Mouse (Mus musculus) neural tube, embryonic 13.5 days (tissue): ENCODE measurements around the gene Golga4. TPM values are rescaled to one million over a fixed set of nuclear protein-coding genes. Genes with fewer than 3 reads are reported as not detected.

Source experiments
- ATAC-seq: fragments of 200-750 bp; cut with Nextera tagmentation; 2 replicates; pipeline ENCODE4 v1.8.0; 2017; ENCODE audit warnings: low read depth, mild to moderate bottlenecking, moderate TSS enrichment, moderate library complexity
- H3K27ac ChIP-seq: fragments of 300-500 bp; sonication (generic); replicated peaks from 2 replicates; pipeline ENCODE4 v1.5.1; 2015; ENCODE audit warnings: moderate library complexity, mild to moderate bottlenecking, inconsistent platforms
- H3K27me3 ChIP-seq: fragments of 300-500 bp; sonication (generic); 2 replicates; pipeline ENCODE4 v1.6.1; 2015; ENCODE audit warnings: mild to moderate bottlenecking, inconsistent platforms
- H3K36me3 ChIP-seq: fragments of 300-500 bp; sonication (generic); 2 replicates; pipeline ENCODE4 v1.6.1; 2015; ENCODE audit warnings: mild to moderate bottlenecking, inconsistent platforms
- H3K4me1 ChIP-seq: fragments of 300-500 bp; sonication (generic); replicated peaks from 2 replicates; pipeline ENCODE4 v1.6.1; 2015; ENCODE audit warnings: inconsistent platforms
- H3K4me2 ChIP-seq: fragments of 300-500 bp; sonication (generic); 2 replicates; pipeline ENCODE4 v1.6.1; 2015; ENCODE audit warnings: inconsistent platforms, mild to moderate bottlenecking, moderate library complexity
- H3K4me3 ChIP-seq: fragments of 300-500 bp; sonication (generic); 2 replicates; pipeline ENCODE4 v1.5.1; 2015; ENCODE audit warnings: mild to moderate bottlenecking, inconsistent platforms
- H3K9ac ChIP-seq: fragments of 300-500 bp; sonication (generic); 2 replicates; pipeline ENCODE4 v1.6.1; 2015; ENCODE audit warnings: moderate library complexity, mild to moderate bottlenecking, inconsistent platforms
- H3K9me3 ChIP-seq: fragments of 300-500 bp; sonication (generic); 2 replicates; pipeline ENCODE4 v1.6.1; 2016; ENCODE audit warnings: inconsistent platforms
- WGBS: fragments of 180-500 bp; shearing (Covaris S2); methylation state at CpG from one replicate; pipeline ENCODE4 v1.1.7; 2015; 5-methylcytosine and 5-hydroxymethylcytosine counted together
- polyA plus RNA-seq: library from polyadenylated mRNA; unstranded; fragments of >200 nt; fragmentation: Nextera tagmentation; extraction: Ambion mirVana; gene quantifications from 2 replicates; pipeline ENCODE4 v1.2.1, GENCODE M21; 2015

Gene Golga4
- polyA plus RNA-seq, 1 experiment from 2014 or later: 49.3 TPM

DNA sequence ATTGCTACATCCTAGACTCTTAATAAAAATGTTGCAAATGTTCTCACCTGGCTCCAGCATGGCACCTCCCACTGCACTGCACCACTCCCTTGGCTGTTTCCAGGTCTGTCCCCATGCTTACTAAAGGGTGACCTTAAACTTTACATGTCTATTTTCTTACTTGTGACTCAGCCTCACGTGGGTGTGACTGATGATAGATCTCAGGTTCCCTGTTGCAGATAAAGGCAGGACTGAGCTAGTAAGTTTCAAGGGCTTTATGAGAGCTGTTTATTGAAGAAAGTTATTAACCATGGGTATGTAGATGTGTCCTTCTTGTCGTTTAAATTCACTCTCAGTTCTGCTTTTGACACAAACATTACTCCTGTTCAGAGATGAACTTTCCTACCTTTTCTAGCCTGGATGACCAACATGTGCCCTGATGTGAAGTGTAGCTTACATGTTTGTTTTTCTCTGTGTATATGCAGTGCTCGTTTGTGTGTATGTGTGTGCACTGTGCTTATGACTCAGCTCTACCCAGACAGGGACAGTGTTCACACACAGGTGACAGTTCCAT lies 6.7 kb downstream of the Golga4 start:
- WGBS: 89% methylated on average over 3 of the region's 3 CpGs
- H3K4me2 ChIP-seq: no peak overlapping the region
- no peaks in the 10 kb centered on the region for H3K27me3 ChIP-seq
- no peak overlapping the region for H3K4me3 ChIP-seq
- peaks cover 29% of the 10 kb centered on the region for H3K36me3 ChIP-seq
- peaks cover 34% of the 10 kb centered on the region for H3K4me1 ChIP-seq
- no peak overlapping the region for H3K9ac ChIP-seq
- no peaks in the 10 kb centered on the region for H3K9me3 ChIP-seq
- ATAC-seq: no peak
- H3K27ac ChIP-seq: no peak overlapping the region

DNA sequence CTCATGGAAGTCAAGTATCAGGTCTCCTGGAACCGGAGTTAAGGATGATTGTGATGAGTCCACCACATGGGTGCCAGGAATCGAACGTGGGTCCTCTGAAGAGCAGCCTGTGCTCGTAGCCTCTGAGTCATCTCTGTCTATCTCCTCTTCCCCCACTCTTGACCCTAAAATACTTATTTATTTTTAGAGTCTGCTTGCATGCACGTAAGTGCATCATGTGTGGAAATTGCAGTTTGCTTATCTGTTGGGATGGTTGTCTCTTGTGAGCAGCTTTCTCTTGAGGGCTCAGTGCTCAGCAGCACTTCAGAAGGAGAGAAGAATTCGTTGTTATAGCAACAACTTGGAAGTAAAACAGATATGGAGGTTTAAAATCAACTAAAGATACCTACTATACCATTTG lies 9.4 kb downstream of the Golga4 start:
- no peak for ATAC-seq
- peaks cover 22% of the 10 kb centered on the region; the same call in 1 of the 2 replicates for H3K4me1 ChIP-seq
- H3K27ac ChIP-seq: no peak overlapping the region
- H3K9ac ChIP-seq: no peak overlapping the region
- WGBS: 95% methylated on average over 6 of the region's 6 CpGs
- H3K27me3 ChIP-seq: no peaks in the 10 kb centered on the region
- H3K4me3 ChIP-seq: no peak overlapping the region
- no peaks in the 10 kb centered on the region for H3K9me3 ChIP-seq
- H3K36me3 ChIP-seq: peaks cover 28% of the 10 kb centered on the region
- no peak overlapping the region for H3K4me2 ChIP-seq

- no peak overlapping the region for H3K4me2 ChIP-seq
- no peaks in the 10 kb centered on the region for H3K9me3 ChIP-seq
- no peak overlapping the region for H3K9ac ChIP-seq
- WGBS: 96% methylated on average over 3 of the region's 3 CpGs
- H3K36me3 ChIP-seq: peaks cover 24% of the 10 kb centered on the region
- H3K27ac ChIP-seq: no peak overlapping the region
- H3K4me1 ChIP-seq: peaks cover 22% of the 10 kb centered on the region; the same call in 1 of the 2 replicates
- H3K4me3 ChIP-seq: no peak overlapping the region
- H3K27me3 ChIP-seq: no peaks in the 10 kb centered on the region
- no peak for ATAC-seq
Observed at GRCm38 (mm10) chr9:118516162-118516561, 10.1 kb downstream of the Golga4 start.

DNA sequence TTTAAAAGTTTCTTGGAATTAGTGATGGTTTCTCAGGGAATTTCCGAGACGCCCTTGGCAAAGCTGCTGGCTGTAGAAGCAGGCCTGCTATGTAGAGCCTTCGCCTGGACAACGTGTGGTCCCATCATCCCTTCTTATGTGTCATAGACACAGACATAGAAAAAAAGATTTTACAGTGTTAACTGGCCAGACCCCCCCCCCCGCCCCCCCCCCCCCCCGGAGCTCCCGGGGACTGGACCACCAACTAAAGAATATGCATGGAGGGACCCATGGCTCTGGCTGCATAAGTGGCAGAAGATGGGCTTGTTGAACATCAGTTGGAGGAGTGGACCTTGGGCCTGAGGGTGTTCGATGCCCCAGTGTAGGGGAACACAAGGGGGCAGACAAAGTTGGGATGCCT lies 11.6 kb downstream of the Golga4 start:
- ATAC-seq: no peak
- Histone ChIP-seq H3K4me3 (no peak overlapping the region), H3K4me2 (no peak overlapping the region), H3K9ac (no peak overlapping the region), H3K36me3 (peaks cover 24% of the 10 kb centered on the region), H3K27me3 (no peaks in the 10 kb centered on the region), H3K4me1 (peaks cover 16% of the 10 kb centered on the region; the same call in 1 of the 2 replicates), H3K27ac (no peak overlapping the region), H3K9me3 (no peaks in the 10 kb centered on the region)
- WGBS: 80% methylated on average over 6 of the region's 8 CpGs

DNA sequence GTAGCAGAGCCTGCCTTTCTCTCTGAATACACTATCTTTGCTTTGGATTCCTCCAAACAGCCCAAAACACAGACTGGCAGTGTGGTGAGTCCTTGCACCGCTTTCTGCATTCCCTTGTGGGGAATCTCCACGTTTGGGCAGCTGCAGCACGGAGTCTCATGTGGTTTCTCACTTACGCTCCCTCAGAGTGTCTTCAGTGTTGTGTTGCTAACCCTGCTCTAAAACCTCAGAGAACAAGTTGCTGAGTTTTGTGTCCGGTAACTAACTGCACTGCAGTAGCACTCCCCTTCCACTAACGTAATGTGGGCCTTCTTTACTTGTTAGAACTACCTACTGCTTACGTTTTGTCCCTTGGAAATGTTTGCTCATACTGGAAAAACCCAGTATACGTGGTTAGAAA lies 13.0 kb downstream of the Golga4 start:
- peaks cover 16% of the 10 kb centered on the region; the same call in 1 of the 2 replicates for H3K4me1 ChIP-seq
- 73% methylated on average over 8 of the region's 8 CpGs for WGBS
- H3K9ac ChIP-seq: no peak overlapping the region
- H3K4me3 ChIP-seq: no peak overlapping the region
- no peaks in the 10 kb centered on the region for H3K27me3 ChIP-seq
- H3K27ac ChIP-seq: no peak overlapping the region
- H3K36me3 ChIP-seq: peaks cover 27% of the 10 kb centered on the region
- no peak overlapping the region for H3K4me2 ChIP-seq
- no peak for ATAC-seq
- H3K9me3 ChIP-seq: no peaks in the 10 kb centered on the region

GRCm38 (mm10) chr9:118520011-118520410 lies 13.9 kb downstream of the Golga4 start:
- H3K9ac ChIP-seq: no peak overlapping the region
- WGBS: 62% methylated on average over 8 of the region's 8 CpGs
- no peak overlapping the region for H3K4me3 ChIP-seq
- peaks cover 16% of the 10 kb centered on the region; the same call in 1 of the 2 replicates for H3K4me1 ChIP-seq
- peaks cover 29% of the 10 kb centered on the region for H3K36me3 ChIP-seq
- ATAC-seq: no peak
- H3K27me3 ChIP-seq: no peaks in the 10 kb centered on the region
- H3K9me3 ChIP-seq: no peaks in the 10 kb centered on the region
- no peak overlapping the region for H3K4me2 ChIP-seq
- no peak overlapping the region for H3K27ac ChIP-seq

GRCm38 (mm10) chr9:118520858-118521257 lies 14.8 kb downstream of the Golga4 start:
- Histone ChIP-seq H3K4me2 (no peak overlapping the region), H3K4me1 (peaks cover 16% of the 10 kb centered on the region; the same call in 1 of the 2 replicates), H3K27ac (no peak overlapping the region), H3K36me3 (peaks cover 26% of the 10 kb centered on the region), H3K9ac (no peak overlapping the region), H3K27me3 (no peaks in the 10 kb centered on the region), H3K4me3 (no peak overlapping the region), H3K9me3 (no peaks in the 10 kb centered on the region)
- ATAC-seq: no peak
- 33% methylated on average over 3 of the region's 3 CpGs for WGBS

- WGBS: 74% methylated on average over 8 of the region's 8 CpGs
- Histone ChIP-seq H3K4me1 (peaks cover 16% of the 10 kb centered on the region; the same call in 1 of the 2 replicates), H3K4me2 (no peak overlapping the region), H3K9ac (no peak overlapping the region), H3K27ac (no peak overlapping the region), H3K36me3 (peaks cover 29% of the 10 kb centered on the region), H3K27me3 (no peaks in the 10 kb centered on the region), H3K9me3 (no peaks in the 10 kb centered on the region), H3K4me3 (no peak overlapping the region)
- no peak for ATAC-seq
Observed at GRCm38 (mm10) chr9:118521659-118522058, 15.6 kb downstream of the Golga4 start.

GRCm38 (mm10) chr9:118523738-118524137 lies 17.7 kb downstream of the Golga4 start:
- Histone ChIP-seq H3K4me1 (peaks cover 12% of the 10 kb centered on the region; the same call in 1 of the 2 replicates), H3K27ac (no peak overlapping the region), H3K27me3 (no peaks in the 10 kb centered on the region), H3K4me3 (no peak overlapping the region), H3K9ac (no peak overlapping the region), H3K4me2 (no peak overlapping the region), H3K9me3 (no peaks in the 10 kb centered on the region), H3K36me3 (peaks cover 48% of the 10 kb centered on the region)
- ATAC-seq: no peak
- 90% methylated on average over 11 of the region's 11 CpGs for WGBS

DNA sequence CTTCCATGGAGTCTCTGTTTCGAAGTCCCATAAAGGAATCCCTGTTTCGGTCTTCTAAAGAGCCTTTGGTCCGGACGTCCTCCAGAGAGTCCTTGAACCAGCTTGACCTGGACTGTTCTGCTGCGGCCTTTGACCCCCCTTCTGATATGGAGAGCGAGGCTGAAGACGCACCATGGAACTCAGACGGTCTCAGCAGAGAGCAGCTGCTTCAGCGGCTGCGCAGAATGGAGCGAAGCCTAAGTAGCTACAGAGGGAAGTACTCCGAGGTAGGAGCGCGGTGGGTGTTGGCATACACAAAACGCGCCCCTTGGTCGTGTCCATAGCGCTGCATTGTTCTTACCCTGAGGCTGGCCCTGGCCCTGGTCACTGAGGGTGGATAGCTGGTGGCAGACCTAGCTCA lies 21.0 kb downstream of the Golga4 start:
- Histone ChIP-seq H3K9me3 (no peaks in the 10 kb centered on the region), H3K27ac (no peak overlapping the region), H3K27me3 (no peaks in the 10 kb centered on the region), H3K4me1 (no peaks in the 10 kb centered on the region), H3K4me3 (no peak overlapping the region), H3K36me3 (peaks cover 81% of the 10 kb centered on the region), H3K9ac (no peak overlapping the region), H3K4me2 (no peak overlapping the region)
- 93% methylated on average over 18 of the region's 18 CpGs for WGBS
- no peak for ATAC-seq

DNA sequence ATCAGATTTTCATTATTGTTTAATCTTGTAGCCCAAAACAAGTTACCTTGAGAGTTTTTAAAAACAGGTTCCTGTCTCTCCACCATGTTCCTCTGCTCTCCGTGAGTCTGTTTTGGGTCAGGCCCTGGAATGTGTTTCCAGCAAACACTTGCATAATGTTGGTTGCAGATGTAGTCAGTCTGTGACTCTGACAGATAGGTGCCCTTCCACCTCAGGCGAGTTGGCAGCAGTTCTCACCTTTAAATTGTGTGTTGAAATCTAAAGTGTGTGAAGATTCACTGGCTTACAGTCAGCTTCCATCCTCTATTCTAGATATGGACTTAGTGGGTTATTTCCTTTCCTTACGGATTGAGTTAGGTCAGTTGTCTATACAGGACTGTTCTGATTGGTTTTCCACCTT lies 23.7 kb downstream of the Golga4 start:
- no peak overlapping the region for H3K27ac ChIP-seq
- no peaks in the 10 kb centered on the region for H3K9me3 ChIP-seq
- no peaks in the 10 kb centered on the region for H3K27me3 ChIP-seq
- peaks cover 90% of the 10 kb centered on the region for H3K36me3 ChIP-seq
- no peak overlapping the region for H3K4me2 ChIP-seq
- H3K4me3 ChIP-seq: no peak overlapping the region
- no peak for ATAC-seq
- H3K9ac ChIP-seq: no peak overlapping the region
- no peaks in the 10 kb centered on the region for H3K4me1 ChIP-seq
- WGBS: 85% methylated on average over 3 of the region's 3 CpGs

DNA sequence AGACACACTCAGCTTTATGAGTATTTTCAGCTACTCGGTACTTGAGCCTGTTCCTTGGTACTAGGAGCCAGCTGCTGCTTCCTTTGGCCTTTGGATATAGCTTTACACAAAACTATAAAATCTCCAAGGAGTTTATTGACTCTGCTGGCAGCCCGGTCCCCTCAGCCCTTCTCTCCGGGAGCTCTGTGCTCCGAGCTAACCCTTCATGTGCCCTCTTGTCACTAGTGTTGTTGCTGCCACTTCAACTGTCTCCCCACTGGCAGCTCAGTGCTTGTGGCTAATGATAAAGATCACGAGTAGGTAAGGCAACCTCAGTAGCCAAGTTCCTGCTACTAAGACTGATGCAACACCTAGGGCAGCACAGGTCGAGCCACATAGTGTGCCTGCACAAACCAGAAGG lies 24.6 kb downstream of the Golga4 start:
- Histone ChIP-seq H3K4me2 (no peak overlapping the region), H3K4me3 (no peak overlapping the region), H3K9ac (no peak overlapping the region), H3K4me1 (no peaks in the 10 kb centered on the region), H3K36me3 (peaks cover 91% of the 10 kb centered on the region), H3K27ac (no peak overlapping the region), H3K27me3 (no peaks in the 10 kb centered on the region), H3K9me3 (no peaks in the 10 kb centered on the region)
- WGBS: 87% methylated on average over 6 of the region's 6 CpGs
- no peak for ATAC-seq

GRCm38 (mm10) chr9:118532516-118533205 lies 26.6 kb downstream of the Golga4 start:
- no peaks in the 10 kb centered on the region for H3K4me1 ChIP-seq
- H3K4me2 ChIP-seq: no peak overlapping the region
- H3K36me3 ChIP-seq: peaks cover 90% of the 10 kb centered on the region
- WGBS: 90% methylated on average over 7 of the region's 7 CpGs
- H3K9ac ChIP-seq: no peak overlapping the region
- no peaks in the 10 kb centered on the region for H3K27me3 ChIP-seq
- no peak for ATAC-seq
- no peak overlapping the region for H3K4me3 ChIP-seq
- H3K27ac ChIP-seq: no peak overlapping the region
- H3K9me3 ChIP-seq: no peaks in the 10 kb centered on the region
